Mouse (Mus musculus): ENCODE results near the gene Tmod1.

GRCm38 (mm10) chr4:46075664-46076063, 36.9 kb downstream of the Tmod1 start:
- no peak for TF ChIP-seq POLR2A (IDR thresholded peaks at IDR 0.05; ENCODE audit: extremely low read depth, insufficient read depth, low read length)
- no peak for TF ChIP-seq CTCF (IDR thresholded peaks at IDR 0.05; ENCODE audit: extremely low read depth, insufficient read depth, low read length)
